Mouse (Mus musculus) G1E (cell line): ENCODE measurements around the gene Abcb7.

ENCODE experiments used
- CTCF ChIP-seq: IDR thresholded peaks from 2 replicates; pipeline ENCODE4 v1.5.1; 2012; ENCODE audit warnings: low read depth, low read length, inconsistent platforms, mixed read lengths
- GATA1 ChIP-seq: IDR thresholded peaks from 2 replicates; pipeline ENCODE4 v1.6.1; 2012; ENCODE audit warnings: borderline replicate concordance, low read length, inconsistent platforms, mixed read lengths
- GATA2 ChIP-seq: IDR thresholded peaks from 2 replicates; pipeline ENCODE4 v1.6.1; 2012; ENCODE audit warnings: low read depth, low read length, inconsistent platforms, borderline replicate concordance
- TAL1 ChIP-seq: conservative IDR thresholded peaks from 2 replicates; pipeline ENCODE4 v1.6.1; 2012; ENCODE audit warnings: low read depth, low read length, inconsistent platforms, mixed read lengths

DNA sequence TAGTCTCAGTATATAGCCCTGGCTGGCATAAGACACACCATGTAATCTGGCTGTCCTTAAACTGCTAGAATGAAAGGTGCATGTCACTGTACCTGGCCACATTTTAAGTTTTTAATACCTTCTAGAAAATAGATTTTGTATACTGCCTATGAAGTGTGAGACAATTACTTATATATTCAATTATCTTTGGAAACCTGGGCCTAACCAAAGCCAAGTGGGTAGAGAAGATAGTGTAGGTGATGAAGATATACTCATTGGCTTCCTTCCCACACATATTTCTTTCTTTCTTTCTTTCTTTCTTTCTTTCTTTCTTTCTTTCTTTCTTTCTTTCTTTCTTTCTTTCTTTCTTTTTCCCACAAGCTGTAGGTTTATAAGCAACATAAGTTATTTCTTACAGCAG is 121.9 kb downstream of the Abcb7 start:
- TF ChIP-seq TAL1 (no peak), GATA1 (no peak), CTCF (no peak), GATA2 (no peak)
